Mouse (Mus musculus) megakaryocyte, adult 5-6 weeks (primary cell): ENCODE data around the gene Gm12830. TPM values are rescaled to one million over a fixed set of nuclear protein-coding genes. Genes with fewer than 3 reads are reported as not detected.
A peak's percentile ranks its signal among the peaks of the same experiment; 100 is the strongest.

ENCODE experiments used
- ATAC-seq: 2 replicates; pipeline ENCODE4 v1.8.0; 2016; ENCODE audit warnings: mild to moderate bottlenecking, inconsistent platforms; ENCODE audit not compliant: poor library complexity, severe bottlenecking
- total RNA-seq, 2 experiments: library from RNA; stranded (forward) in 1 of 2; stranded (reverse) in 1 of 2; fragments of 153-499, 151-499 nt in 1 of 2; fragments of 221-1000, 200-1000 nt in 1 of 2; gene quantifications; 2 replicates each; pipeline versions ENCODE4 v1.2.3 to v1.2.4; 2015 to 2017

The Gm12830 gene
- not detected in 2 replicates for total RNA-seq (2015)
- not detected in 2 replicates for total RNA-seq (2017)

DNA sequence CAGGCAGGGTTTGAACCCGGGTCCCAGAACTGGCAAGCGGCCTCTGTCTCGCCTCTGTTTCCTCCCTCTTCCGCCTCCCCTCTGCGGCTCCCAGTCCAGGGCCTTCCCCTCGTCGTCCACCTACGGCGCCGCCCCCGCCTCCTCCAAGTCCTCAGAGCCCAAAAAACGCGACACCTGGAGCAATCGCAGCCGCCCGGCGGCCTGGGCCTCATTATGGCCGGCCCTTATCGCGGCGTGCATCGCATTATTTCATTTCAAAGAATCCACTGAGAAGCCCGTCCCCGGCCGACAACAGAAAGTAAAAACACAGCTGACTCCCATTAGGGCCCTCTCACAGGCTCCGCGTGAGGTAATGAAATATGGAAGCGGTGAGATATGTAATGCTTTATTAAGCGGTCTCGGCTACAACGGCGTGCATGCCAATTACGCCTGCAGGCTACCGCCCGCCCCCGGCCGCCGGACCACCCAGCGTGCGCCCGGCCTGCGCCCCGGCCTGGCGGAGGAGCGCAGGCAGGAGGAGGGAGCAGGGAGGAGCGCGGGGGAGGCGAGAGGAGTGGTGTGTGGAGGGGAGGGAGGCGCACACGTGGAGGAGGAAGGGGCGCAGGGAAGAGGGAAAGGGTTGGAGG, at the start of gene Gm12830:
Gene Gm12830, plus strand, starts transcription at position 156 of the 626 bp plus-strand sequence.
- ATAC-seq, result no peak

GRCm38 (mm10) chr4:114773316-114773715, 48.2 kb upstream of the Gm12830 start:
- ATAC-seq, result no peak

DNA sequence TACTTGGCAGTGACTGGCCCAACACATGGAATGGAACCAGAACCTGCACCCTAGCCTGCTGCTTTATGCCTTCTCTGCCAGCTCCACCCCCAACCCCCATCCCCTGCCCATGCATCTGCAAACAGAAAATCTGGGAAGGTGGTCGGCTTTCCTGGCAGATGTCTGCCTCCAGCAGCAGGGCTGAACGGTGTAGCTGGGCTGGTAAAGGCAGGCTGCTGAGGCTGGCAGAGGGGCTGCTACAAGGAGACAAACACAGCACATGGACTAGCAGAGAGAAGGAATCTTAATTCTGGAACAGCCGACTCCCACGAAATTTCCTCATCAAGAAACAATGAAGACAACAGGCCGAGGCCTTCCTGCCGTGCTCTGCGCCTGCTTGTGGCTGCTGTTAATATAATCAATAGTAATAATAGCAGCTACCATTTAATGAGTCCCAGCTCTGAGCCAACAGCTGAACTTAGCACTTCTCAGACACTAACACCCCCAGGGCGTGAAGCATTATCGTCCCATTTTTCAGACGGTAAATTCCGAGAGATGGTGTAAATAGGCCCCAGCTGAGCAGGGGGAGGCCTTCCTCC, 43.8 kb upstream of the Gm12830 start:
- ATAC-seq, result no peak

- ATAC-seq, result no peak
Observed at GRCm38 (mm10) chr4:114778716-114779474, 42.6 kb upstream of the Gm12830 start.

DNA sequence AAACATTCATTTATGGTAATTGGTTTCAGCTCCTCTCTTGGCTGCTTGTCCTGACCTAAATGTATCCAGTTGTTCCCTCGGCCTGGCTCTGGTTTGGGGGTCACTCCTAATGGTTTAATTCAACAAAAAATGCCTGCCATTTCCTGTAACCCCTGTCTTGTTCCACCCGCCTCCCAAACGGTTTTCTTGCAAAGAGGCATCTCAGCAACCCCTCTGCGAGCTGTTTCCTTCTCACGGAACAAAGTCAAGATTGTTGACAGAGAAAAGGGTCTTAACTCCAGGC, 42.1 kb upstream of the Gm12830 start:
- no peak for ATAC-seq

GRCm38 (mm10) chr4:114779758-114780546, 41.6 kb upstream of the Gm12830 start:
- ATAC-seq, result no peak

DNA sequence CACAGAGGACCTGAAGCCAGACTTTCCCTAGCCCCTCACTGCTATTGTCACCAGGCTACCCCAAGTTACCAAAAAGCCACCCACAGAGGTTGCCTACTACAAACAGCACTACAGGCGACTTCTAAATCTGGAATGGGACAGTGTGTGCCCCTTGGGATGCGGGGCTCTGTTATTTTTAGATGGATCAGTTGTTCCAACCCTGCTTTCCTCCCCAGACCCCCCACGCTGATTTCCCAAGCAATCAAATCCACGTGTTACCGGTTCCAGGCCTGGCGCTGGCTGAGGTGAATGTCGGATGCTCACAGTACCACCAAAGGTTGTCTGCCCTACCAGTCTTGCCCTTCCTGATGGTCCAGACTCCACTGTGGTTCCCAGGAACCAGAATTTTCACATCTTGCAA, 38.7 kb upstream of the Gm12830 start:
- ATAC-seq, result no peak

- no peak for ATAC-seq
Observed at GRCm38 (mm10) chr4:114784735-114785134, 36.8 kb upstream of the Gm12830 start.

DNA sequence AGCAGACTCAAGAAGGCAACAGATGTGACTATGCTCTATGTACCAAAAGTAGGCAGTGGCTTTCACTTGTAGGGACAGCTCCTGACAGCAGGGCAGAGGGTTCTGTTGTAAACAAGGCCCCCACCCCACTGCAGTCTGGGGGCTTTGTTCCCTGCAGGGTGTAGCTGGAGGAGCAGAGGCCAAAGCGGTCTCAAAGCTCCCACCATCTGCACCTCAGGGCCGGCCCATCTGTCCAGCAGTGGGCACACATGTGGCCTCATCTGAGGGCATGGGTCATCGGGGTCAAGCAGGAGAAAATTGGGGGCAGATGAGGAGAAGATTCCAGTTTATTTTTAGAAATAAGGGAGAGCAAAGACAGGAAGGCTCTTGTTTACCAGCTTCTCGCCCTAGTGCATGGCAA, 32.7 kb upstream of the Gm12830 start:
- ATAC-seq, result no peak

- no peak for ATAC-seq
Observed at GRCm38 (mm10) chr4:114791650-114792049, 29.9 kb upstream of the Gm12830 start.

DNA sequence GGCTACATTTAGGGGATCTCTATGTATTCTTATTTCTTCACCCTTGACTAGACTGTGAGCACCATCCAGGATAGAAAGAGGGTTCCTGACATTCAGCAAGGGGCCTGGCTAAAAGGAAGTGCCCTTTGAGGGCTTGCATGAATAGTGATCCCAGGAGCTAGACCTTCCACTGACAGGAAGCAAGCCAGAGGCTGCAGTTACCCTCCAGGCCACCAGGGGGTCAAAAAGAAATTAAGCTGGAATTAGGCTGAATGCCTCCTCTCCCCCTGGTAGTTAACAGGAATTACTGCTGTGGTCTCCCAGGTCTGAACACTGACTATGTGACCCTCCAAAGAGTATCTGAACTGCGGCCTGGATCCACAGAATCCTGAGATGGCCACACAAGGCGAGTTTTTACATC, 27.7 kb upstream of the Gm12830 start:
- peak; percentile 40; the same call in 1 of the 2 replicates for ATAC-seq

DNA sequence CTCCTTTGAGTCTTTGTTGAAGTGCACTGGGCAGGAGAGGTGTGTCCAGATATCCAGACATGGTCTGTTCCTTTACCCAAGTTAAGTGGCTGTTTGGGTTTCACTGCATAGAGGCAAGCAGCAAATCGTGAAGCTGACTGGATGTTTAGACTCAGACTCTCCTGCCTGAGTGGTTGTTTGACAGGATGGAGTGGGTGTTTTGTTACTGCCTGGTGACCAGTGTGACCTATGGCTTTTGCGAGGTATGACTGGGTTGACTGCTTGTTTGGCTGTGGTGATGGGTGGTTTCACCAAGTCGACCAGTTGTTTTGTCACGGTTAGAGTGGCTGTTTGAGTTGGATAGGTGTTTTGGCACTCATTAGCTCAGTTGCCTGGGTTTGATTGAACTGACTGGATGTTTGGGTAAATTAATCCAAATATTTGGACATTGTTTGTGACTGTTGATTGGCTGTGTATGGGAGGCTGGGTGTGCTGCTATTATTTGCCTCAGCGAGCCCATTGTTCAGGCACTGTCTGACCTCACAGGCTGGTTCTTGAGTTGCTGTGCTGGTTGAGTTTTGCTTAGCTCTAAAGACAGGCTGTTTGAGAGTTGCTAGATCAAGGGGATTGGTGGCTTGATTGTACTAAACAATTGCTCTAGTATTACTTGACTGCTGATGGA, 24.1 kb upstream of the Gm12830 start:
- no peak for ATAC-seq

GRCm38 (mm10) chr4:114798041-114798624, 23.4 kb upstream of the Gm12830 start:
- no peak for ATAC-seq

DNA sequence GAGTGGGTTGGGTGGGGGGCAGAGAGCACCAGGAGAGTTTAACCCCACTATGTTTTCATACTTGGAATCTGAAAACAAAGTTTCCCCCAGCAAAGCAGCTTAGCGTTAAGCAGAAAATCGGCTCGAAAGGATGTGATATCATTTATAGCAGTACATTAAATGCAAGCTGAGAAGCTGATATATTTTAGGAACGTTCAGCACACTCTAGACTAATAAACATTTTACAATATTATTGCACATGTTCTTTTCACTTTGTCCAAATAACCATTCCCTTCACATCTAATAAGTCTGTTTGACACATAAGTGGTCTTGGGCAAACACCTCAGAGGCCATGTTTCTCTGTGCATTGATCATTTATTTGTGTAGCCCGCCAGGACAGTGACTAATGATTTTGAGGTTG, 17.4 kb upstream of the Gm12830 start:
- ATAC-seq, result no peak

DNA sequence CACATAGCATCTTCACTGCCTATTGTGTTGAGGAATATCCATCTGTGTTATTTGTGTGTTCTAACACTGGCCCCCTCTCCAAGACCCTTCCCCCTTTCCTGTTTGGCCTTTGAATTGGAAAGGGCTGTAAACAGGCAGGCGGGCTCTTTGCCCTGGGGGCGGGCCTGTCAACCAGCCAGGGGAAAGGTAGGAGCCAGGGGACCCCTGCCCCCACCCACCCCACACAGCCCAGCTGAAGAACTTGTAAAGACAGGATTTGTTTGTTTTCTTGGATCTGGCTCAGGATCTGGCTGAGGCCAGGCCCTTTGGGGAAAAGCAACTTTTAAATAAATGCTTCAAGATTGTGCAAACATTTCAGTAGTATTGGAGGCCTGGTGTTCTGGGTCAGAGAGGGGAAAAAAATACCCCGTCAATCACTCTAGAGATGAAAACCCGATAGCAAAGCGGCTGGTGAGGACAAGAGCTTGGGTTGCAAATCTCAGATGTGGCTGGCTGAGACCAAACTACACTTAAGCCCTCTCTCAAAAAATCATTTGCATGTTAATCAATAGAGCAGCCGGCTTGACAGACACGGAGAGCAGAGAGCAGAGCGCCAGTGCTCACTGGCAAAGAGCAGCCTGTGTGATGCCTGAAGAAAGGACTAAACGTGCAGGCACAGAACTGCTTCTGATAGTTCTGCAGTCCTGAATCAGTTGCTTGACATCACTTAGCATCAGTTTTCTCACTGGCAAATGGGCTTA, 2.4 kb upstream of the Gm12830 start:
- no peak for ATAC-seq

DNA sequence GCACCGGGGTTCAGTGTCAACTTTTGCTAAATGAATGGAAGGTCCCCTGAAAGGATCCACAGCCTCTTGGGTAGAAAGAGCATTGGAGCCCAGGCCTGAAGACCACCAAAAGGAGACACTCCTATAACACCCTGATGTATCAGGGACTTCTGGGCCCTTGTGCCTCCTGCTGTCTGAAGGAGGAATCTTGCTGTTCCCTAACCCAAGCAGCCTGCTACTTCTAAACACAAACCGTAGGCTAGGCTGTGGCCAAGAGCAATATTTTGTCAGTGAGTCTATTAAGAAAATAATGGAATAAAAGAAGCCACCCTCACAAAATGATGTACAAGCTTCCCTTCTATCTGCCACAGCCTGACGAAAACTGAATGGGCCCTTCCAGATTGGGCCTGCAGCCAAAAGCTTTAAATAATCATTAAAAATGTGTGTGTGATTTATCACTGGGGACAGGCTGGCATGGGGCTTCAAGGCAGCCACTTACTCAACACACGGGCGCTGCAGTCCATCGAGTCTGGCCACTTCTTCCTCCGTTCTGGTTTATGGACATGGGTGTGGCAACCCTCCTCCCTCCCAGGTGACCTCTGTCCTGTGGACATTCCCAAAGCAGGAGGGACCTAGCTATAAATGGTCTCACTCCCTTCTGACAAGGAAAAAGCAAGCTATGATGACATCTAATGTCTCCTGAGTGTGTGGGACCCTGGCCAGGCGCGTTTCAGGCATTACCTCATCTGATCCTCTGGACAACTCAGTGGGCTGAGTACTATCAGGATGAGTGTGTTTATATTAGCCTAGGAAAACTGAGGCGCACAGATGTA, 13.5 kb downstream of the Gm12830 start:
- ATAC-seq, result no peak

DNA sequence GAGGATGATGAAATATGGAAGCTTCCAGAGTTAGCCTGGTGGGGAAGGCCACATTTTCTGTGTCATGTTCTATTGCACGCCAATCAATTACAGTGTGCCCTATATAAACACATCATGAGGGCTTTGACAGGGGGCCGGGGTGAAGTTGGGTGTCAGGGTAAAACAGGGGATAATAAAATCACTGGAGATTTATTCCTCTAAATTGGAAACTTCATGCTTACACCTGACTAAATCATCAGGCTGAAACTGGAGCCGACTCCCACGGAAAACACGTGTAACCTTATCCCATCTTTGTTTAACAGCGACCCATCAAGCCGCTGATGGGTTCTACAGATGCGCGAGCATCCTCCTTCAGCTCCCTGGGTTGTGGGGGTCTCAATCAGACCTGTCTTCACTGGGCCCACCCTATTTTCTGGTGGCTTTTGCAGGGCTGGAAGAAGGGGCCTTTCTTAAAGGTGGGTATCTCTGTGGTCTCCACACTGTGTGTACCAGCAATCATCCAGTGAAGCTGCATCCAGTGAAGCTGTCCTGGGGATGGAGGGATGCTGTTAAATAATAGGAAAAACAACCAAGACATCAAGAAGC, 19.9 kb downstream of the Gm12830 start:
- no peak for ATAC-seq

DNA sequence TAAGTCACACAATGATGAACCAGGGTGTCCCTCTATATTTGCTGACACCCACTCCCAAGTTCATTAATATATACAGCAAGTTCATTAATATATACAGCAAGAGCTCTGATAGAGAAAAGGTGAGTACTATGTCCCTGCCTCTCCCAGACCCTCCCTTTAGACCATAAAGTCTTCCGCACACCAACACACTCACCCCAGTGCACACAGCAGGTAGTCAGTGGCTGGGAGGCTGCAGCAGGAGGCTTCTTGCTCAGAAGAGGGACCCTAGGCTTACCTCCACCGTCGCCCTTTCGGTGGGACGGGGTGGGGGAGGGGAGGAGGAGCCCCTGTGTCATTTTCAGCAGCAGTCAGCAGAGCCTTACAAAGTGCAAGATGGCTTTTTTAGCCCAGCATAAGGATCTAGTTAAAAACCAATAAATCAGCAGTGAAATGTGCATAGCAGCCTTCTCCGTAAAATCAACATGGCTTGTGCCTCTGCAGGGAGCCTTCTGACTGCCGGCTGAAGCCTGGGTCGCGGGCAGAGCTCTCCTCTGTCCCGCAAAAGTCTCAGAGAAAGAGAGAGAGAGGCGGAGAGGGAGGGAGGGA, 20.9 kb downstream of the Gm12830 start:
- no peak for ATAC-seq
